Mouse (Mus musculus) yolk sac, embryonic 10.5 days (tissue): ENCODE measurements around the gene Cox10.

Experiments
- DNase-seq: peaks from one replicate; pipeline ENCODE4 v3.0.0-alpha.2; 2017; ENCODE audit warnings: low spot score

The Cox10 gene

DNA sequence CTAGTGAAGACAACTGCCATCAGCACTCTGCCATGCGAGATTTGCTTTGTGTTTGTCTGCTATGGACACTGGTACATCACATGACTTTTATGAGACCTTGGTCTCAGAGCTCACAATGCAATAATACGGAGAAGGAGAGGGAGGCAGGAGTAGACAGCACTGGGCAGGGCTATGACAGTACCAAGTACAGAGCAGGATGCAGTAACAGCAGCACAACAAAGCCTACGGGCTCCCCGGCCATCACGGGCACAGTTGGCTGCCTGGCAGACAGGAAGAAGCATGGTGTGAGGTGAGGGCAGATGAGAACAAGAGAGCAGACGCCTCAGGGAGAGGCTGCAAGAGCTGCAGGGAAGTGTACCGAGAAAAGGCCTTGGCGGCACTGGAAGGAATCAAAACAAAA is 87.3 kb downstream of the Cox10 start:
- DNase-seq, result no peak

DNA sequence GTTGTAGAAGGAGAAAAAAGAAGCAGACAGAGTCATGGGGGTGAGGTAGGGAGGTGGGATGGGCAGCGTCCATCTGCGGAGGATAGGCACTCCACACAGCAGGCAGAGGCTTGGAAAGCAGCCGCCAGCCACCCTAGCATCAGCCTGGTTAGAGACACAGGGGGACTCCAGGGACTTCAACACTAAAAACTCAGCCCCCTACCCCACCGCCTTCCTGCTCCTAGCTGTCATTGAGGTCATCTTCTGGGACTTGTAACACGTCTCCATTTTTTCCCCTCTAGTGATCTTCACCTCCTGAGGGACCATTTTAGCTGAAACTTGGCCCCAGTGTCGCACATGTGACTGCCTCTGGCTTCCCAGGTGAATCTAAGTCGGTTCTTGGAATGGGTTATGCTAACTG is 88.5 kb downstream of the Cox10 start:
- no peak for DNase-seq

DNA sequence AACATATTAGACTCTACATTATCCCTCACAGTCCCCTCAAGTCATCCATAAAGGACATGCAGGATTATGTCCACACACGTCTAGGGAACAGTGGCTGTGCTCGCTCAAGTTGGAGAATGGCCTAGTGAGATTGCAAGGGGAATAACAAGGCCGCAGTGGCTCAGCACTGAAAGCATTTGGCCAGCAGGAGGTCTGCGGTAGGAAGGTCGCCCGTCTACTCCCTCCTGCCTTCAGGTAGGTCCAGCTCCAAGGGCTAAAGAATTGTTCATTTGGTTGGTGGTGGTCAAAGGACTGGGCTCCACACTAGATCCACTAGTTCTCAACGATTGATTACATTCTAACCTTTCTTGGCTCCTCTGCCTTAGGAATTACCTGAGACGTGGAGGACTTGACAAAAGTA is 89.0 kb downstream of the Cox10 start:
- no peak for DNase-seq

DNA sequence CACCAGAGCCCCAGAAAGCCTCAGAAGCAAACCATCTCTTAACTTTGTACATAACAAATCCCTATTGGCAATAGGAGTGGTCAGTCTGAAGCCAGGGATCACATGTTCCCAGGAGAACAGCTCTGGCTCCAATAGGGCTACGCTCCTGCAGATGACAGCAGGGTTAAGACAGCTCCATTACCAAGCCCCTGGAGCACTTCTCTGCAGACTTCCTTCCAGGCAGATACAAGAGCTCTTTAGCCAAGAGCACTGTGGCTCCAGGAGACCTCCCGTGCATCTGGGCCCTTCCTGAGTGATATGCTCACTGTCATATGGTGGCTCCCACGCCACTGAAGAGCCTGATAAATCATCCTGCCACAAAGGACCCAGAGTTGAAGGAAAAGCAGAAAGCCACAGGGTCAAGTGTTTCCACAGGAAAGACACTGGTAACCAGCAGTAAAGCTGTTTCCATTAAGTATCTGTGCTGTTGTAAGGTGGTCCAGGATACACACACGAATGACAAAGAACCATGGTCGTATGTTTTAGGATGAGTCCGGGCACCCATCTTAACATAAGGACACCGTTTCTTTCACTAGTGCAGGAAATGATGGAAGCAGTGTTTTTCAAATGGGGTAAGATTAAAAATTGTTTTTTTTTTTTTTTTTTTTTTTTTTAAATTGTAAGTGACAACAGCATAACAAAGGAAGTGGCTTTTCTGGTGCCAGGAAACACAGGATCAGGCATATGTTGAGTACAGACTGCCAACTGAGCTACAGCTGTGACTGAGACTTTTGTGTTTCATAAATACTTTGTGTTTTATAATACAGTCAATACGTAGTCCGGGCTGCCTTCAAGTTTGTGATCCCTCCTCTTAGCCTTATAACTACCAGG is 90.0 kb downstream of the Cox10 start:
- no peak for DNase-seq

GRCm38 (mm10) chr11:63988031-63988665 is 91.1 kb downstream of the Cox10 start:
- DNase-seq, result no peak

DNA sequence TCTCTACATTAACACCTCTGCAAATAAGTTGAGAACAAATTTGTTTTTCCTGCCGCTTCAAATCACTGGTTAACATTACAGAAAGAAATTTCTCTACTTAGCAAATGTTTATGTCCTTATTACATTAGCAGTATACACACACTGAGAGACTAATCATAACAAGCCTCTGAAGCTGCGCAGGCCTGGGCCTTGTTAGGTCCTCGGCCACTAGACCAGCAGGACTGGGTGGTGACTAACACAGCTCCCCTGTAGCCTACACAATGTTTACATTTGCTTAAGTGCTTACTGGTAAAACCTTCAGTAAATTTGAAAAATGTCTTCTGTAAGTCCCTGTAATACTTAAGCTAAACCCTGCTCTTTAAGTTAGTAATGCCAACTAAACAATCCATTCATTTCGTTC is 92.6 kb downstream of the Cox10 start:
- no peak for DNase-seq

DNA sequence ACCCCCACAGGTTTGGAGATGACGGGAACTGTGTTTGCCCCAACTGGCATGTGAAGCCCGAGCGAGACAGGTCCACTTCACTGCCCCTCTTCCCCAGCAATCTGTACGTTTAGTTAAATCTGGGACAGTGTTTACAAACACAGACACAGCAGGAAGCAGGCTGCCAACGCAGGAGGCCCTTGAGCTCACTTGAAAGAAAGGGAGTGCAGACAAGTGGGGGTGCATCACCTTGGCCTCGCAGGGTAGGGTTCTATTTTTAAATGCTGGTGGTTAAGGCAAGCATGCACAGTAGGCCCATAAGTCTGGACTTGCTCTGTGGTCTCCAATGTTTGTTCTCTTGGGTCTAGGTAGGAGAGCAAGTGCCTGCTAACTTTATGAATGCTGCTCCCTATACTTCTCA is 93.8 kb downstream of the Cox10 start:
- DNase-seq, result no peak

- no peak for DNase-seq
Measured at GRCm38 (mm10) chr11:63984622-63985168, 94.6 kb downstream of the Cox10 start.

DNA sequence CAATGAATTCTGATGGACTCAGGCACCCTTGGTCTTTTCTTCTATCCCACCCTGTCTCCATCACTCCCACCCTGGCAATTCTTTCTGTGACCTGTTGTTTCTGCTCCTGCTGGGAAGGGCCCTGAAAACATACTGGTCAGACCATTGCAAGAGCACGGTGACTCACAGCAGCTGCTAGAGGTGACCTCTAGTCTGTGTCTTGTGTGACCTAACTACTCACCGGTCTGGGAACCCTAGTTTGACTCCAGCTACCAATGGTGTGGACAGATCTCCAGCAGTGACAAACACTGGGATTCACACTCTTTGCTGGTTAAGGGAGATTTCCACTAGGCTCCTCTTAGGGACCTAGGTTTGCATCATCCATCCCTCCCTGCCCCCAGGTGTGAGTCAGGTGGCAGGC is 101.5 kb downstream of the Cox10 start:
- no peak for DNase-seq

DNA sequence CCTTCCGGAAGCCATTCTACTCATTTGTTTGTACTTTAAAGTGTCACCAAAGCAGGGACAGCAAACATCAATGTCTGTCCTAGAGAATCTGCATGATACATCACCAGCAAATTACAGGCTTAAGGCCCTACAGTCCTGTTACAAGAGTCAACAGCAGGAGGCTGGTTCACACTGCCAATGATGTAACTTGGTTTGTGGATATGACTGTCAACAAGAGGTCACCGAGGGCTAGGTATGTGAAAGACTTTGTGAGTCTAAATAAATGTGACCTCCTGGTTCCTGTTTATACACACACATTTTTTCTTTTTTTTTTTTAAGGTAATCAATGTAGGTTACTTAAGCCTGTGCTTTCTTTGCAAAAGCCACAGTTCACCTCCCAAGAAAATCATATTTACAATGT is 102.5 kb downstream of the Cox10 start:
- DNase-seq, result no peak

- no peak for DNase-seq
Measured at GRCm38 (mm10) chr11:63975260-63975899, 103.9 kb downstream of the Cox10 start.

GRCm38 (mm10) chr11:63973973-63974372 is 105.3 kb downstream of the Cox10 start:
- DNase-seq, result no peak

- no peak for DNase-seq
Measured at GRCm38 (mm10) chr11:63971462-63971861, 107.8 kb downstream of the Cox10 start.

DNA sequence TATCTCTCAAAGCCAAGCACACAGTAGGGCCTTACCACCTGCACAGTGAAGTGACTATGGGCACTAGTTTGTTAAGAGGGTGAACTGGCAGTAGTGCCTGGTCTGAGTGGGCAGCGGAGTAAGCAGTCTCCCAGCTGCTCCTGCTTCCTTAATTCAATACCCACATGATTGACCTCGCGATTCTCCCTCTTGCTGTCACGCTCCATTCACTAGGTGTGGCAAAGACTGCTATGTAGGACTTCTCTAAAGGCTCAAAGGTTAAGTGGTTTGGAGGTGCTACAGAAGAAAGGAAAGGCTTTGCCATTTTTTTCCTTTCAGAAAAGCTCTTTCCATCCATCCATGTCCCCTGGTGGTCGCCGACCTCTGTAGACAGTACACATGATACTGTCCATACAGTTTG is 108.5 kb downstream of the Cox10 start:
- DNase-seq, result no peak

DNA sequence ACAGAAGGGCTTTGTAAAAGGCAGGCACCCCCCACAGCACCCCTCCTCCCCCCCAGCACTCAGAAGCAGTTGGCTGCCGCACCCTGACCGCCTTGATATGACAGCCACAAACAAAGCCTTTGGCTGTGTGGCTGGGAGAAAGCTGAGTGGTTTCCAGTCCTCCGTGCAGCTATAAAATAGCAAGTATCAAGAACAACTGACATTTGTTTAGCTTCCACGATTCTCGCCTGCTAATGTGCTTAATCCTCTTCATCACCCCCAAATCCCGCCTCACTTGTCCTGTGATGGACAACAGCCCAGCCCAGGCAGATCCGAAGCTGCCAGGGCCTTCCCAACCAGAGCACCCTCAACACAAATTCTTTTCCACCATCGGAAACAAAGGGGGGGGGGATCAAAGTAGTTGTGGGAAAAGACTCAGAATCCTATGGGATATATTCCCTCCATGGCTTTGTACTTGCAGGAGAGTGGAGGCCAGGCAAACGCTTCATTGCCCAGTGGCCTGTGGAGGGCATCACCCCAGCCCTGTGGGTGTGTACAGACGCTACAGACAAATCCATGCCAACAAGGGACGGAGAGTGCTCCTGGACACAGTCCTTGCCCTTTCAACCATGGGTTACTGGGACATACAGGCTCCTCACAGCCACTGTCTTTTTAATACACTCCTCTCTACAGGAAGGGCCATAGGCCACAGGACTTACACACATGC is 109.9 kb downstream of the Cox10 start:
- DNase-seq, result peak; percentile 32

- no peak for DNase-seq
Measured at GRCm38 (mm10) chr11:63968388-63969035, 110.8 kb downstream of the Cox10 start.

DNA sequence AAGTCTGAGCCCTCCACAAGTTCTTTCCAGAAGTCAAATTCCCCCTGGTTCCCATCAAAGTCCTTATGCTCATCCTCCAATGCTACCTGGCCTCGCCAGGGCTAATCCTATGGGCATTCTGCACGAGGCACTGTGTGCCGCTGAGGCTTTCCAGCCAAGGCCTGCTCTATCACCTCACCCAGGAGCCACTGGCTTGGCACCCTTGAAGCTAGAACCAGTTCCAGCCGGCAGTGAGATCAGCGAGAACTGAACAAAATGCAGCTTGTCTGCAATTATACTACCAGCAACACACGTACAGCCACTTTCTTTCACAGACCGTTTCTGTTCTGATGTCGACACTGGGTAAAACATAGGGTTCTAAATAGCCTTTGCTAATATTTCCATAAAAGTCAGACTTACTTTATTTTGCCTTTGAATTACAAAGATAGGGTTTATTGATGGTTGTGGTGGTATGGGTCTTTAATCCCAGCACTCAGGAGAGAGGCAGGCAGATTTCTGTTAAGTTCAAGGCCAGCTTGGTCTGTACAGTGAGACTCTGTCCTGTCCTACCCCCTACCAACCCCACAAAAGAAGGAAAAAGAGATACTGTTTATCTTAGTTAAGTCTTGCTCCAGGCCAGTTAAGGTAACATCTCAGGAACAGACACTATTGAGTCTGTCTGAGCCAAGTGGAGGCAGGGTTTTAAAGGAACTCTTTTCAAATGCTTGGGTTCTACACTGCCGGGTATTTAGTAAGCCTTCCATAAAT is 111.5 kb downstream of the Cox10 start:
- no peak for DNase-seq

GRCm38 (mm10) chr11:63965437-63965836 is 113.8 kb downstream of the Cox10 start:
- DNase-seq, result no peak

DNA sequence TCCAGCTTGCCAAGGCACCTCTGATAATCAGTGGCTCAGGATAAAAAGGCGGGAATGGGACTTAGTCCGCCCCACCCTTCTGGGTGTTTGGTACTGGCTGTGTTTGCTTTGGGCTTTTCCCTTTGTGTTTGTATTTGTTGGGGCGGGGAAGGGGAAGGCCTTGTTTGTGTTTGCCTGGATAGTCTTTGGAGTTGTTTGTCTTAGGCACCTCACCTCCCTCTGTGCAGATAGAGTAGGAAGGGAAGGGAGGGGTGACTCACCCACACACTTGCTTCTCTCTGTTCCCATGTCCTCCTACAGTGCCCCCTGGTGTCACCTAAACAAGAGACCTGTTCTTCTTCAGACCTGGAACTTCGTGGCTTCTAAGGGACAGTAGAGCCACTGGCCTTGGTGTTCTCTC is 122.1 kb downstream of the Cox10 start:
- peak; percentile 78 for DNase-seq

GRCm38 (mm10) chr11:63956748-63957147 is 122.5 kb downstream of the Cox10 start:
- no peak for DNase-seq

GRCm38 (mm10) chr11:63953887-63954286 is 125.4 kb downstream of the Cox10 start:
- no peak for DNase-seq
